Mouse (Mus musculus): ENCODE data around the gene Dgkd. TPM values are rescaled to one million over a fixed set of nuclear protein-coding genes. Genes with fewer than 3 reads are reported as not detected.

Gene Dgkd
- polyA plus RNA-seq (2012; rRNA removed; ENCODE audit: low replicate concordance): 53.1 and 74.8 TPM in 2 replicates

DNA sequence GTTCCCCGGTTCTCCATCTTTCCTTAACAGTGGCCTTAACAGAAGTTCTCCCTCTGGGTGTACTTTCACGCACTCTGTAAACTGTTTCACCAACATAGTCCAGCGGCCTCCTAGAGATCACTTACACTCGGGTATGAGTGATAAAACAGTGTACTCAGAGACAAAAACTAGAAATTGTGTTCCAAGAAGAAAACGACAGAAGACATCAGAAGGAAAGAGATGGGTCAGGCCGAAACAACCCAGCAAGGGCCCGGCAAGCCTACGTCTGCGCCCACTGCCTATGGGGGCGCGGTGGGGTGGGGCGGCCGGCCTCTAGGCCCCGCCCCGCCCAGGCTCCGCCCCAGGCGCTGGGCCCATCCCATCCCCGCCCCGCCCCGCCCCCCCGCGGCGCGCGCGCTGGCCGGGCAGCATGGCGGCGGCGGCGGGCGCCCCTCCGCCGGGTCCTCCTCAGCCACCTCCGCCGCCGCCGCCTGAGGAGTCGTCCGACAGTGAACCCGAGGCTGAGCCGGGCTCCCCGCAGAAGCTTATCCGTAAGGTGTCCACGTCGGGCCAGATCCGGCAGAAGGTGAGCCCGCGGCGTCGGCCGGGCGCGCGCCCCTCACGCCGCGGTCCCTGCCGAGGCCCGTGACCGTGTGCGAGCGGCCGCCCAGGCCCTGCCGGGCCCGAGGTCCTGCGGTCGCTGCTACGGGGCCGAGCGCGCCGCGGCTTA is at the start of gene Dgkd:
TSS of gene Dgkd (plus strand) at position 396 of the 709 bp plus-strand sequence.

DNA sequence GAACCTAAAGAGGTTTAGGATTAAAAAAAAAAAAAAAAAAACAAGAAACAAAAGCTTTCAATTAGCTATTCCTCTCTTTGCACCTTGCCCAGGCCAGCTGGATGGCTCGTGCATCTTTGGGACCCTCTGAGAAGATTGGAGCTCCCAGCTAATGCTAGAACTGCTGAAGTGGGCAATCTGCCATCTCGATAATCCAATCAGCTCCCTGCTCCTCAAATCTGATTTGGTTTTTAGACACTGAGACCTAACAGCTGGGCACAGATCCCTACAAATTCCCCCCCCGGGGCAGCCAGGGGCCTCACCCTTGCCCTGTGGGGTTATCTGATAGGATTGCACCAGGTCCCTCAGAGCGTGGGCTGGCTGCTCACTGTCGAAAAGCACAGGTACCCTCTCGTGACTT is 49.5 kb upstream of the Dgkd start, which contains the start of gene Sag:
TSS of gene Sag (plus strand) at position 105 of the 400 bp plus-strand sequence.

Other genes with a start within 250 kb of the Dgkd start
- 19.6 and 55.1 TPM in 2 replicates for gene Inpp5d, start 233.0 kb upstream of the Dgkd start, polyA plus RNA-seq (2012; rRNA removed; ENCODE audit: low replicate concordance)
- gene Atg16l1, start 97.4 kb upstream of the Dgkd start, polyA plus RNA-seq (2012; rRNA removed; ENCODE audit: low replicate concordance): 35.6 and 36.6 TPM in 2 replicates
- gene Sag, start 49.6 kb upstream of the Dgkd start, polyA plus RNA-seq (2012; rRNA removed; ENCODE audit: low replicate concordance): 0.34 and 1.3 TPM in 2 replicates
- 17.3 and 17.5 TPM in 2 replicates for gene Usp40, start 155.3 kb downstream of the Dgkd start, polyA plus RNA-seq (2012; rRNA removed; ENCODE audit: low replicate concordance)
- 0.11 and 0.30 TPM in 2 replicates for gene Ugt1a10, start 202.1 kb downstream of the Dgkd start, polyA plus RNA-seq (2012; rRNA removed; ENCODE audit: low replicate concordance)
- 0.27 and 1.1 TPM in 2 replicates for gene Ugt1a9, start 217.5 kb downstream of the Dgkd start, polyA plus RNA-seq (2012; rRNA removed; ENCODE audit: low replicate concordance)
- gene Ugt1a8, start 234.5 kb downstream of the Dgkd start, polyA plus RNA-seq (2012; rRNA removed; ENCODE audit: low replicate concordance): 0.69 TPM in 1 of 2 replicates, not detected in the other
- gene Ugt1a7c, start 241.8 kb downstream of the Dgkd start, polyA plus RNA-seq (2012; rRNA removed; ENCODE audit: low replicate concordance): 10.8 and 16.0 TPM in 2 replicates
- 26.5 and 159 TPM in 2 replicates for gene Ugt1a6b, start 250.0 kb downstream of the Dgkd start, polyA plus RNA-seq (2012; rRNA removed; ENCODE audit: low replicate concordance)